Mouse (Mus musculus) colon, adult 2 months (tissue): ENCODE measurements around the gene Olfr322. TPM values are rescaled to one million over a fixed set of nuclear protein-coding genes. Genes with fewer than 3 reads are reported as not detected.

Experiments
- polyA plus RNA-seq: library from polyadenylated mRNA; depleted of rRNA; stranded (reverse); fragments of >200 nt; gene quantifications from 2 replicates; pipeline ENCODE4 v1.2.3, GENCODE M21; 2012; rRNA removed

Gene Olfr322
- not detected in 2 replicates for polyA plus RNA-seq

DNA sequence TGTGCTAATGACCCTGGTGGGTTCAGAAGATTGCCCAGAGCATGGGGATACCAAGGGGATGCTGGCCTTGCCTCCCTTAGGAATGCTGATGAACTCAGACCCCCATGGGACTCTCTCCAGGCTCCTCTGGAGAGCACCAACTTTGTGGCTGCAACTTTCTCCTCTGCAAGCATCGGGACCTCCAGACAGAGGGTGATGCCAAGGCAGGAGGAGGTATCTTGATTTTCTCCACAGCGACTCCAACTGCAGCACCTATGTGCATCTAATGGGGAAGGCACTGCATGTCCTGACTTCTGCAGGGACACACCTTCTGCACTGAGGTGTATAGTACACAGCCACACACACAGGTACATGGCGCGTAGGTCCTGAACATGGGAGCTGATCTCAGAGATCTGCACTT lies at the start of gene Olfr322:
Gene Olfr322 (plus strand): TSS at position 187 of the 400 bp plus-strand sequence.

DNA sequence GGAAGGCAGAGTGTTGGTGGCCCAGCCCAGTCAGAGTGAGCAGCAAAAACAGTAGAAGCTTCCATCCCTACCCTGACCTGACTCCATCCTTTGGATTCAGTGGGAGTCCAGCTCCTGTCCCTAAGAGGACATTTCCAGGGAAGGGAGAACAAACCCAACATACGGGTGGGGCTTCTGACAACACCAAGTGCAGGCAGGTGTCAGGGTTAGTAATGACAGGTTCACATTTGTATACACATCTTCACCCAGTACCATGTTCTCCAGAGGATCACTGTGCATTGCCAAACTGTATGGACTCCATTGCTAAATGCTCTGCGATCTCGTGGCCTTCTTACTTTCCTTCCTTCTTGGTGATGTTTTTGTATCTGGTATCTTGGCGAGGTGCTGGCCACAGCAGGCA lies 42.6 kb upstream of the Olfr322 start, which contains the start of gene 2210407C18Rik:
Gene 2210407C18Rik (minus strand): TSS at position 101 of the 400 bp plus-strand sequence.

GRCm38 (mm10) chr11:58630401-58630800 lies 28.2 kb upstream of the Olfr322 start, which contains the start of gene Olfr323:
Gene Olfr323 (minus strand): TSS chr11:58630501.

DNA sequence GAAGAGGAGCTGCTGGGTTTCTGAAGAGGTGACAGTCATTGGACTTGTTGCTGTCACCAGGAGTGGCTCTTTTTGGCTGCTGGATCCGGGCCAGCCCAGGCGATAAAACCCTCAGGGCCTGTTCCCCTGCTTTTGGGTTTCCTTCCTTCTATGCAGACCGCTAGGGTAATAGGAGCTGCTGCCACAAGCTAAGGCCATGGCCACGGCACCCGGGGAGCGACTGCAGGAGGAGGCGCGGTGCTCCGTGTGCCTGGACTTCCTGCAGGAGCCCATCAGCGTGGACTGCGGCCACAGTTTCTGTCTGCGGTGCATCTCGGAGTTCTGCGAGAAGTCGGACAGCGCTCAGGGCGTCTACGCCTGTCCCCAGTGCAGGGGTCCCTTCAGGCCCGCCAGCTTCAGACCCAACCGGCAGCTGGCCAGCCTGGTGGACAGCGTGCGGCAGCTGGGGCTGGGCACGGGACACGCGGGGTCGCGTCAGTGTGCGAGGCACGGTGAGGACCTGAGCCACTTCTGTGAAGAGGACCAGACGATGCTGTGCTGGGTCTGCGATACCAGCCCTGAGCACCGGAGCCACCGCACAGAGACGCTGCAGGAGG lies 18.2 kb upstream of the Olfr322 start, which contains the start of gene Trim58:
Gene Trim58 (plus strand): TSS at position 194 of the 596 bp plus-strand sequence.

DNA sequence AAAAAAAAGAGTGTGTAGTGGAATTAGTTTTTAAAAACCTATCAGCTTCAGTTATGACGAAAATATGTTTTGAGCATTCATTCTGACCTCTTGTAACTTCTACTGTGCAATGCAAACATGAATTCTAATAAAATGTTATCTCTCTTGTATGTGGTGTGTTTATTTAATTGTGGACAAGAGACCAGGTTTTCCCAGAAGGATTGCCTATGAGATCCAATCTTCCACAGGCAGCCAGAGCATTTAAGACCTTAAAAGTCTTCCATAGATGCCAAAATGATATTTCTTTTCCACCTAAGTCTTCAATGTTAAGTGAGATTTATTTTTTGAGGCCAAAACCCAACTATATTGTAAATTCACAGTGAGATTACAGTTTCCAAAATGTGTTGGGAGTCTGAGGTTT lies 22.2 kb downstream of the Olfr322 start, which contains the start of gene Olfr320:
Gene Olfr320 (plus strand): TSS at position 301 of the 400 bp plus-strand sequence.

DNA sequence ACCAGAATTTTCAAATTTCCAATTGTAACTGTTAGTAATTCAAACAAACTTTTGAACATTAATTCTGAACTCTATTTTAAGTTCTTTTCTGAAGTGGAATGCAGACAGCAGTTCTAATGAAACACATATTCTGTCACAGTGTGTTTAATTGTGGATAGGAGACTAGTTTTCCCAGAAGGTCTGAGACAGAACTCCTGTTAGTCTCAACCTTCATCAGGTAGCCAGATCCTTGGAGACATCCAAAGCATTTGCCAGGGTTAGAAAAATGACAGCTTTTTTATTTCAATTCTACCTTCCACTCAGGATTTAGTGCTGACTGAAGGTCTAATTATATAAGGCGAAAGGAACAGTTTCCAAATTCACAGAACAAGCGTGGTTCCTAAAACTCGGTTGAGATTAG lies 40.3 kb downstream of the Olfr322 start, which contains the start of gene Olfr319:
Gene Olfr319 (plus strand): TSS at position 301 of the 400 bp plus-strand sequence.

Other genes starting within 250 kb of the Olfr322 start
- 344 and 578 TPM in 2 replicates for gene 1810065E05Rik, start 237.7 kb upstream of the Olfr322 start, polyA plus RNA-seq
- not detected in 2 replicates for gene Gm12253, start 226.2 kb upstream of the Olfr322 start, polyA plus RNA-seq
- not detected in 2 replicates for gene Lypd9, start 205.9 kb upstream of the Olfr322 start, polyA plus RNA-seq
- not detected in 2 replicates for gene Olfr30, start 196.5 kb upstream of the Olfr322 start, polyA plus RNA-seq
- not detected in 2 replicates for gene Olfr332, start 166.2 kb upstream of the Olfr322 start, polyA plus RNA-seq
- not detected in 2 replicates for gene Olfr331, start 156.2 kb upstream of the Olfr322 start, polyA plus RNA-seq
- gene Olfr330, start 123.9 kb upstream of the Olfr322 start, polyA plus RNA-seq, result not detected in 2 replicates
- not detected in 2 replicates for gene Olfr329-ps, start 112.4 kb upstream of the Olfr322 start, polyA plus RNA-seq
- gene Olfr328, start 103.1 kb upstream of the Olfr322 start, polyA plus RNA-seq, result not detected in 2 replicates
- gene Olfr224, start 88.2 kb upstream of the Olfr322 start, polyA plus RNA-seq, result not detected in 2 replicates
- not detected in 2 replicates for gene Olfr325, start 81.1 kb upstream of the Olfr322 start, polyA plus RNA-seq
- gene Olfr324, start 63.7 kb upstream of the Olfr322 start, polyA plus RNA-seq, result not detected in 2 replicates
- 7.3 and 7.4 TPM in 2 replicates for gene 2210407C18Rik, start 42.7 kb upstream of the Olfr322 start, polyA plus RNA-seq
- gene Olfr323, start 28.3 kb upstream of the Olfr322 start, polyA plus RNA-seq, result not detected in 2 replicates
- not detected in 2 replicates for gene Trim58, start 18.3 kb upstream of the Olfr322 start, polyA plus RNA-seq
- gene Olfr320, start 22.3 kb downstream of the Olfr322 start, polyA plus RNA-seq, result not detected in 2 replicates
- gene Olfr319, start 40.4 kb downstream of the Olfr322 start, polyA plus RNA-seq, result not detected in 2 replicates
- not detected in 2 replicates for gene Olfr318, start 65.2 kb downstream of the Olfr322 start, polyA plus RNA-seq
- gene Olfr317, start 80.4 kb downstream of the Olfr322 start, polyA plus RNA-seq, result not detected in 2 replicates
- gene Olfr316, start 94.0 kb downstream of the Olfr322 start, polyA plus RNA-seq, result not detected in 2 replicates
- gene Olfr315, start 114.4 kb downstream of the Olfr322 start, polyA plus RNA-seq, result not detected in 2 replicates
- not detected in 2 replicates for gene Olfr314, start 124.2 kb downstream of the Olfr322 start, polyA plus RNA-seq
- gene Fam183b, start 143.2 kb downstream of the Olfr322 start, polyA plus RNA-seq, result 0.59 TPM in 1 of 2 replicates, not detected in the other
- gene Olfr313, start 156.2 kb downstream of the Olfr322 start, polyA plus RNA-seq, result not detected in 2 replicates
- not detected in 2 replicates for gene Olfr312, start 170.5 kb downstream of the Olfr322 start, polyA plus RNA-seq
- gene Olfr311, start 180.5 kb downstream of the Olfr322 start, polyA plus RNA-seq, result not detected in 2 replicates
- gene Gm12258, start 188.4 kb downstream of the Olfr322 start, polyA plus RNA-seq, result 1.5 and 1.7 TPM in 2 replicates
- gene 2810021J22Rik, start 208.4 kb downstream of the Olfr322 start, polyA plus RNA-seq, result 1.4 and 2.9 TPM in 2 replicates
- 0.48 and 0.78 TPM in 2 replicates for gene Zfp39, start 245.4 kb downstream of the Olfr322 start, polyA plus RNA-seq